Mouse (Mus musculus) midbrain, embryonic 16.5 days (tissue): ENCODE measurements around the gene Tbc1d5. TPM values are rescaled to one million over a fixed set of nuclear protein-coding genes. Genes with fewer than 3 reads are reported as not detected.

Source experiments
- ATAC-seq: fragments of 200-750 bp; cut with Nextera tagmentation; 2 replicates; pipeline ENCODE4 v1.8.0; 2017; ENCODE audit warnings: moderate TSS enrichment
- H3K27ac ChIP-seq: fragments of 300-500 bp; sonication (generic); 2 replicates; pipeline ENCODE4 v1.5.1; 2014; ENCODE audit warnings: mild to moderate bottlenecking, low read length, mixed read lengths
- H3K27me3 ChIP-seq: fragments of 300-500 bp; sonication (generic); 2 replicates; pipeline ENCODE4 v1.6.1; 2014; ENCODE audit warnings: low read depth, low read length, mixed read lengths; ENCODE audit not compliant: control insufficient read depth, insufficient read depth
- H3K36me3 ChIP-seq: fragments of 300-500 bp; sonication (generic); 2 replicates; pipeline ENCODE4 v1.6.1; 2014; ENCODE audit warnings: mild to moderate bottlenecking, low read length, moderate library complexity, mixed read lengths; ENCODE audit not compliant: control insufficient read depth, insufficient read depth
- H3K4me1 ChIP-seq: fragments of 300-500 bp; sonication (generic); 2 replicates; pipeline ENCODE4 v1.6.1; 2014; ENCODE audit warnings: mild to moderate bottlenecking, low read length, mixed read lengths; ENCODE audit not compliant: control insufficient read depth, insufficient read depth
- H3K4me2 ChIP-seq: fragments of 300-500 bp; sonication (generic); 2 replicates; pipeline ENCODE4 v1.6.1; 2014; ENCODE audit warnings: mild to moderate bottlenecking, low read length, mixed read lengths
- H3K4me3 ChIP-seq: fragments of 300-500 bp; sonication (generic); 2 replicates; pipeline ENCODE4 v1.5.1; 2014; ENCODE audit warnings: low read depth, mild to moderate bottlenecking, low read length, moderate library complexity, mixed read lengths
- H3K9ac ChIP-seq: fragments of 300-500 bp; sonication (generic); 2 replicates; pipeline ENCODE4 v1.6.1; 2014; ENCODE audit warnings: low read depth, low read length, mixed read lengths
- H3K9me3 ChIP-seq: fragments of 300-500 bp; sonication (generic); replicated peaks from 2 replicates; pipeline ENCODE4 v1.6.1; 2014; ENCODE audit warnings: mild to moderate bottlenecking, low read length, mixed read lengths; ENCODE audit not compliant: control insufficient read depth, poor library complexity, severe bottlenecking
- WGBS: fragments of 180-500 bp; shearing (Covaris S2); extraction: QIAGEN DNeasy Blood & Tissue Kit; methylation state at CpG from one replicate; pipeline ENCODE4 v1.1.7; 2014; 5-methylcytosine and 5-hydroxymethylcytosine counted together
- polyA plus RNA-seq: library from polyadenylated mRNA; unstranded; fragments of >200 nt; fragmentation: Nextera tagmentation; extraction: Ambion mirVana; gene quantifications from 2 replicates; pipeline ENCODE4 v1.2.1, GENCODE M21; 2015

The Tbc1d5 gene
- polyA plus RNA-seq, 1 experiment from 2014 or later, result 9.1 TPM

GRCm38 (mm10) chr17:50813580-50813979 lies 365.6 kb downstream of the Tbc1d5 start:
- no peak for ATAC-seq
- H3K36me3 ChIP-seq, result no peaks in the 10 kb centered on the region
- no peak overlapping the region for H3K4me2 ChIP-seq
- no peaks in the 10 kb centered on the region for H3K4me1 ChIP-seq
- H3K27me3 ChIP-seq, result no peaks in the 10 kb centered on the region
- 90% methylated on average over 6 of the region's 6 CpGs for WGBS
- no peaks in the 10 kb centered on the region for H3K9me3 ChIP-seq
- H3K4me3 ChIP-seq, result no peak overlapping the region
- no peak overlapping the region for H3K27ac ChIP-seq
- no peak overlapping the region for H3K9ac ChIP-seq

- no peaks in the 10 kb centered on the region for H3K9me3 ChIP-seq
- WGBS, result 91% methylated on average over 1 of the region's 1 CpGs
- no peak for ATAC-seq
- no peak overlapping the region for H3K27ac ChIP-seq
- H3K4me3 ChIP-seq, result no peak overlapping the region
- H3K9ac ChIP-seq, result no peak overlapping the region
- no peaks in the 10 kb centered on the region for H3K36me3 ChIP-seq
- H3K4me2 ChIP-seq, result no peak overlapping the region
- no peaks in the 10 kb centered on the region for H3K4me1 ChIP-seq
- no peaks in the 10 kb centered on the region for H3K27me3 ChIP-seq
Measured at GRCm38 (mm10) chr17:50805631-50806030, 373.5 kb downstream of the Tbc1d5 start.

GRCm38 (mm10) chr17:50803234-50803633 lies 375.9 kb downstream of the Tbc1d5 start:
- no peak overlapping the region; the same call in 1 of the 2 replicates for H3K4me2 ChIP-seq
- H3K27me3 ChIP-seq, result no peaks in the 10 kb centered on the region
- ATAC-seq, result peak; percentile 21; the same call in 1 of the 2 replicates
- H3K9ac ChIP-seq, result no peak overlapping the region
- no peak overlapping the region for H3K4me3 ChIP-seq
- no peaks in the 10 kb centered on the region for H3K36me3 ChIP-seq
- WGBS, result 43% methylated on average over 6 of the region's 6 CpGs
- H3K4me1 ChIP-seq, result no peaks in the 10 kb centered on the region
- no peaks in the 10 kb centered on the region for H3K9me3 ChIP-seq
- no peak overlapping the region for H3K27ac ChIP-seq

GRCm38 (mm10) chr17:50802380-50802779 lies 376.8 kb downstream of the Tbc1d5 start:
- H3K9me3 ChIP-seq, result no peaks in the 10 kb centered on the region
- no peak for ATAC-seq
- H3K4me3 ChIP-seq, result no peak overlapping the region
- 66% methylated on average over 8 of the region's 8 CpGs for WGBS
- H3K4me2 ChIP-seq, result no peak overlapping the region
- H3K36me3 ChIP-seq, result no peaks in the 10 kb centered on the region
- H3K27me3 ChIP-seq, result no peaks in the 10 kb centered on the region
- no peak overlapping the region for H3K9ac ChIP-seq
- H3K4me1 ChIP-seq, result no peaks in the 10 kb centered on the region
- H3K27ac ChIP-seq, result no peak overlapping the region

GRCm38 (mm10) chr17:50795445-50796095 lies 383.6 kb downstream of the Tbc1d5 start:
- Histone ChIP-seq H3K36me3 (no peaks in the 10 kb centered on the region), H3K9ac (no peak overlapping the region), H3K27me3 (no peaks in the 10 kb centered on the region), H3K27ac (no peak overlapping the region), H3K4me1 (no peaks in the 10 kb centered on the region), H3K4me3 (no peak overlapping the region), H3K9me3 (no peaks in the 10 kb centered on the region), H3K4me2 (no peak overlapping the region)
- ATAC-seq, result peak; percentile 92
- 73% methylated on average over 6 of the region's 6 CpGs for WGBS

- Histone ChIP-seq H3K4me3 (no peak overlapping the region), H3K36me3 (no peaks in the 10 kb centered on the region), H3K4me1 (no peaks in the 10 kb centered on the region), H3K9me3 (no peaks in the 10 kb centered on the region), H3K27me3 (no peaks in the 10 kb centered on the region), H3K4me2 (no peak overlapping the region), H3K27ac (no peak overlapping the region), H3K9ac (no peak overlapping the region)
- no peak for ATAC-seq
- WGBS, result 84% methylated on average over 2 of the region's 2 CpGs
Measured at GRCm38 (mm10) chr17:50791671-50792070, 387.5 kb downstream of the Tbc1d5 start.

GRCm38 (mm10) chr17:50788835-50789234 lies 390.3 kb downstream of the Tbc1d5 start:
- H3K9me3 ChIP-seq, result no peaks in the 10 kb centered on the region
- no peak overlapping the region for H3K4me2 ChIP-seq
- no peak overlapping the region for H3K4me3 ChIP-seq
- no peaks in the 10 kb centered on the region for H3K27me3 ChIP-seq
- 89% methylated on average over 4 of the region's 4 CpGs for WGBS
- no peaks in the 10 kb centered on the region for H3K36me3 ChIP-seq
- ATAC-seq, result no peak
- H3K27ac ChIP-seq, result no peak overlapping the region
- H3K9ac ChIP-seq, result no peak overlapping the region
- H3K4me1 ChIP-seq, result no peaks in the 10 kb centered on the region

GRCm38 (mm10) chr17:50775247-50775646 lies 403.9 kb downstream of the Tbc1d5 start:
- ATAC-seq, result peak; percentile 68; the same call in 1 of the 2 replicates
- Histone ChIP-seq H3K4me1 (no peaks in the 10 kb centered on the region), H3K9ac (no peak overlapping the region), H3K4me3 (no peak overlapping the region), H3K9me3 (no peaks in the 10 kb centered on the region), H3K4me2 (no peak overlapping the region), H3K27me3 (no peaks in the 10 kb centered on the region), H3K36me3 (no peaks in the 10 kb centered on the region), H3K27ac (no peak overlapping the region)
- 55% methylated on average over 3 of the region's 3 CpGs for WGBS

GRCm38 (mm10) chr17:50764387-50764786 lies 414.8 kb downstream of the Tbc1d5 start:
- Histone ChIP-seq H3K27ac (no peak overlapping the region), H3K4me3 (no peak overlapping the region), H3K27me3 (no peaks in the 10 kb centered on the region), H3K9me3 (no peaks in the 10 kb centered on the region), H3K36me3 (no peaks in the 10 kb centered on the region), H3K9ac (no peak overlapping the region), H3K4me1 (peaks cover 3% of the 10 kb centered on the region; the same call in 1 of the 2 replicates), H3K4me2 (no peak overlapping the region)
- no peak for ATAC-seq
- 96% methylated on average over 7 of the region's 7 CpGs for WGBS
